Mouse (Mus musculus): ENCODE measurements around the gene Olfr39. TPM values are rescaled to one million over a fixed set of nuclear protein-coding genes. Genes with fewer than 3 reads are reported as not detected.

The Olfr39 gene
- not detected in 2 replicates for polyA plus RNA-seq (2021; fragmentation: Nextera tagmentation)
- long read RNA-seq, experiment 1: 0 reads
- long read RNA-seq, experiment 2: 0 reads

DNA sequence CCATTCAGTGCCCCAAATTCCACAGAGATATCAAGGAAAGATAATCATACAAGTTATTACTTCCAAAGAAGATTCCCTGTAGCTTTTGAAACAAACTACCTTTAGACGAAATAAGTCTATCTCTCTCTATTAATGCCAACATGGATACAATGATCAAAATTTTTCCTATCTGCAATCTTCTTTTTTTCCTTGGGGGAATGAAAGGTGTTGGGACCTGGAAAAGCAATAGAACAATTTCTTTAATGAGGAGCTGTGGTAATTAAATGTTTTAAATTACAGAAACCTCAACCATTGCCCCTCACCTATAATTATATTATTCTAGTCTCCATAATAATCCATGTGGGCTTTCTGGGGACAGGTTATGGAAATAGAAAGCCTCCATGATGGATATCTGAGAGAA, at the start of gene Olfr39:
TSS of gene Olfr39 (plus strand) at position 301 of the 400 bp plus-strand sequence.

DNA sequence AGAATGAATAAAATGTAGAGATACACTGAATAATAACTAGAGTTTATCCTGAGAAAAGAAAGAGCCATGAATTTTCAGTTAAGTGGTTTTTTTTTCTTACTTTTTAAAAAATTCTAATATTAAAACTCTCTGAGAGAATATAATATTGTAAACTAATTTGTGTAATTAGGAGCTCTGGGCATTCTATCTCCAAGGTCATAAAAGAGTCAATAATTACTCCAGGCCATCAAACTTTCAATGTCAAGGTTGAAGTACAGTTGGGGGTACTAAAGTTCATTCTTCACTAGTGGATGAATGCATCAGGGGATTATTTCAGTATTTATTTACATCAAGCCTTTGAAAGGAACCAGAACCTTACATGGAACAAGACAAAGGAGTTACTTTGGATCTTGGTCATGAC, 45.3 kb upstream of the Olfr39 start, which contains the start of gene Olfr872:
TSS of gene Olfr872 (plus strand) at position 301 of the 400 bp plus-strand sequence.

DNA sequence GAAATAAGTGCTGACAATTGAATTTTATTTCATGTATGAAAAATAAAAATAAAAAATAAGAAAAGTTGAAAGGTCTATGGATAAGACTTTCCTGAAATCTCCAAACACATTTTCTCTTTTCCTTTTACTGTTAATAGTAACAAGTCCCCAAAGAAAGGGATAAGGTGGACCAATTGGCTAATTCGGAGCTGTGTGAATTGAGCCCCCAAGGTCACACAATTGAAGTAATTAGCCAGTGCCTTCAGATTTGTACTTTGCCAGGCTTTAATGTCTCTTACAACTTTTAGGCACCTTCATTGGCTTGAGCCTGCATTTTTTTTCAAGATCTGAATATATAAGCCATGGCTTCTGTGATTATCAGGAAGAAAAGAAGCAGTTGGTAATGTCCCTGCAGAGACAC, 16.1 kb downstream of the Olfr39 start, which contains the start of gene Olfr873:
TSS of gene Olfr873 (plus strand) at position 301 of the 400 bp plus-strand sequence.

DNA sequence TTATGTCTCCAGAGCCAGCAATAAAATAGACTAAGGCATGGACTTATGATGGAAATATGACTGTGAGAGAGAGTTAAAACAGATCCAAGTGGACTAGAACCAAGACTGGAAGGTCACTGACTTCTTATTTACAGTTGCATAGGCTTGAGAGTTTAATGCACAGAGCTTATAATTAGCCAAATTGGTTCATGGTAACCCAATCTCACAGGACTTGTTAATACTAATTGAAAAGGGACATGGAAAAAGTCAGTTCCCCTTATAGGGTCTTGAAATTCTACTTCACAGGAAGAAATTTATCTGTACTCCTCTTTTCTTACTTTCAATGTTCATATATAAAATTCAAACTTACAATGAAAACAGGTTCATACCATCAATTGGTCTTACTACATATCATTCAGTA, 53.8 kb downstream of the Olfr39 start, which contains the start of gene Olfr18:
TSS of gene Olfr18 (minus strand) at position 101 of the 400 bp plus-strand sequence.

Other genes with a start within 250 kb of the Olfr39 start
- not detected in 2 replicates for gene Olfr867, start 224.8 kb upstream of the Olfr39 start, polyA plus RNA-seq (2021; fragmentation: Nextera tagmentation)
- gene Olfr868, start 183.7 kb upstream of the Olfr39 start, polyA plus RNA-seq (2021; fragmentation: Nextera tagmentation): not detected in 2 replicates
- not detected in 2 replicates for gene Olfr869, start 153.3 kb upstream of the Olfr39 start, polyA plus RNA-seq (2021; fragmentation: Nextera tagmentation)
- gene Olfr870, start 108.3 kb upstream of the Olfr39 start, polyA plus RNA-seq (2021; fragmentation: Nextera tagmentation): not detected in 2 replicates
- gene Olfr871, start 70.1 kb upstream of the Olfr39 start, polyA plus RNA-seq (2021; fragmentation: Nextera tagmentation): not detected in 2 replicates
- not detected in 2 replicates for gene Olfr872, start 45.2 kb upstream of the Olfr39 start, polyA plus RNA-seq (2021; fragmentation: Nextera tagmentation)
- not detected in 2 replicates for gene Olfr873, start 16.2 kb downstream of the Olfr39 start, polyA plus RNA-seq (2021; fragmentation: Nextera tagmentation)
- not detected in 2 replicates for gene Olfr18, start 53.7 kb downstream of the Olfr39 start, polyA plus RNA-seq (2021; fragmentation: Nextera tagmentation)
- gene Zfp560, start 102.8 kb downstream of the Olfr39 start, polyA plus RNA-seq (2021; fragmentation: Nextera tagmentation): 48.9 and 51.2 TPM in 2 replicates
- gene Zfp26, start 177.8 kb downstream of the Olfr39 start, polyA plus RNA-seq (2021; fragmentation: Nextera tagmentation): 9.9 and 10.3 TPM in 2 replicates
- gene Zfp426, start 210.4 kb downstream of the Olfr39 start, polyA plus RNA-seq (2021; fragmentation: Nextera tagmentation): 10.7 and 11.8 TPM in 2 replicates
- 25.5 and 30.0 TPM in 2 replicates for gene Zfp266, start 239.1 kb downstream of the Olfr39 start, polyA plus RNA-seq (2021; fragmentation: Nextera tagmentation)